Mouse (Mus musculus) limb, embryonic 14.5 days (tissue): ENCODE measurements around the gene Gm28635. TPM values are rescaled to one million over a fixed set of nuclear protein-coding genes. Genes with fewer than 3 reads are reported as not detected.

ENCODE experiments used
- ATAC-seq: fragments of 200-750 bp; cut with Nextera tagmentation; 2 replicates; pipeline ENCODE4 v1.8.0; 2017; ENCODE audit warnings: low read depth, moderate number of reproducible peaks, moderate TSS enrichment; ENCODE audit not compliant: low FRiP score
- DNase-seq: peaks from one replicate; pipeline ENCODE4 v3.0.0-alpha.2; 2015; ENCODE audit warnings: low spot score
- H3K27ac ChIP-seq: fragments of 300-500 bp; sonication (generic); replicated peaks from 2 replicates; pipeline ENCODE4 v1.5.1; 2014; ENCODE audit warnings: low read depth, mild to moderate bottlenecking, low read length, moderate library complexity, mixed read lengths
- H3K27me3 ChIP-seq: fragments of 300-500 bp; sonication (generic); 2 replicates; pipeline ENCODE4 v1.6.1; 2014; ENCODE audit warnings: low read length, mixed read lengths; ENCODE audit not compliant: control insufficient read depth, insufficient read depth
- H3K36me3 ChIP-seq: fragments of 300-500 bp; sonication (generic); 2 replicates; pipeline ENCODE4 v1.6.1; 2014; ENCODE audit warnings: mild to moderate bottlenecking, low read length, moderate library complexity, mixed read lengths; ENCODE audit not compliant: control insufficient read depth, insufficient read depth
- H3K4me1 ChIP-seq: fragments of 300-500 bp; sonication (generic); 2 replicates; pipeline ENCODE4 v1.6.1; 2014; ENCODE audit warnings: antibody characterized with exemption, low read length, mixed read lengths; ENCODE audit not compliant: control insufficient read depth, insufficient read depth
- H3K4me2 ChIP-seq: fragments of 300-500 bp; sonication (generic); replicated peaks from 2 replicates; pipeline ENCODE4 v1.6.1; 2014; ENCODE audit warnings: low read depth, mild to moderate bottlenecking, low read length, moderate library complexity; ENCODE audit not compliant: severe bottlenecking
- H3K4me3 ChIP-seq: fragments of 300-500 bp; sonication (generic); replicated peaks from 2 replicates; pipeline ENCODE4 v1.5.1; 2014; ENCODE audit warnings: low read length
- H3K9ac ChIP-seq: fragments of 300-500 bp; sonication (generic); 2 replicates; pipeline ENCODE4 v1.6.1; 2014; ENCODE audit warnings: mild to moderate bottlenecking, low read depth, low read length, moderate library complexity; ENCODE audit not compliant: severe bottlenecking
- H3K9me3 ChIP-seq: fragments of 300-500 bp; sonication (generic); 2 replicates; pipeline ENCODE4 v1.6.1; 2016; ENCODE audit warnings: low read length; ENCODE audit not compliant: control insufficient read depth
- POLR2A ChIP-seq: fragments of 200-500 bp; IDR thresholded peaks from 2 replicates; pipeline ENCODE4 v1.8.0; 2012; ENCODE audit warnings: inconsistent platforms, mild to moderate bottlenecking, moderate library complexity, borderline replicate concordance; ENCODE audit not compliant: insufficient read depth, insufficient read length; ENCODE audit errors: extremely low read depth
- WGBS: fragments of 180-500 bp; shearing (Covaris S2); extraction: QIAGEN DNeasy Blood & Tissue Kit; methylation state at CpG from one replicate; pipeline ENCODE4 v1.1.7; 2014; 5-methylcytosine and 5-hydroxymethylcytosine counted together
- polyA plus RNA-seq, 2 experiments: library from polyadenylated mRNA; depleted of rRNA in 1 of 2; stranded (reverse) in 1 of 2; unstranded in 1 of 2; fragments of >200 nt; fragmentation: Nextera tagmentation in 1 of 2; extraction: Ambion mirVana in 1 of 2; gene quantifications; 2 replicates each; pipeline versions ENCODE4 v1.2.1 to v1.2.3; 2012 to 2014

The Gm28635 gene
- polyA plus RNA-seq, 2 experiments = not detected

GRCm38 (mm10) chr2:84721182-84721581, 43.3 kb upstream of the Gm28635 start:
- WGBS = 79% methylated on average over 3 of the region's 3 CpGs
- no peaks in the 10 kb centered on the region for H3K27me3 ChIP-seq
- no peak overlapping the region for H3K27ac ChIP-seq
- no peak for ATAC-seq
- no peak overlapping the region for H3K4me2 ChIP-seq
- no peak for TF ChIP-seq POLR2A
- H3K4me1 ChIP-seq = peaks cover 6% of the 10 kb centered on the region; the same call in 1 of the 2 replicates
- no peak for DNase-seq
- H3K9me3 ChIP-seq = no peaks in the 10 kb centered on the region
- peaks cover 22% of the 10 kb centered on the region for H3K36me3 ChIP-seq
- no peak overlapping the region for H3K4me3 ChIP-seq
- H3K9ac ChIP-seq = no peak overlapping the region

DNA sequence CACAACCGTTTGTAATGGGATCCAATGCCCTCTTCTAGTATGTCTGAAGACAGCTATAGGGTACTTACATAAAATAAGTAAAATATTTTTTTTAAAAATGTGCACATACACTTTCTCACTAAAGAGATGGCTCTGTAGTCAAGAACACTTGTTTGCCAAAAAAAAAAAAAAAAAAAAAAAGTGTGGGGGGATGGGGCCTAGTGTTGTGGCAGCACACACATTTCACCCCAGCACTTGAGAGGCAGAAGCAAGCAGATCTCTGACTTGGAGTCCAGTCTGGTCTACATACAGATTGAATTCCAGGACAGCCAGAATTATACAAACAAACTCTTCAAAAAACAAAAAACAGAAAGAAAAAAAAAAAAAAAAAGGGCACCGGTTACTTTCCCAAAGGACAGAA, 42.9 kb upstream of the Gm28635 start:
- Histone ChIP-seq H3K27me3 (no peaks in the 10 kb centered on the region), H3K4me2 (no peak overlapping the region), H3K27ac (no peak overlapping the region), H3K4me3 (no peak overlapping the region), H3K36me3 (peaks cover 20% of the 10 kb centered on the region), H3K4me1 (0 out of 2 replicates have a peak, but pooled peaks cover 3% of the 10 kb centered on the region), H3K9ac (no peak overlapping the region), H3K9me3 (no peaks in the 10 kb centered on the region)
- no peak for TF ChIP-seq POLR2A
- DNase-seq (no peak), ATAC-seq (no peak)
- WGBS = 95% methylated on average over 2 of the region's 2 CpGs

DNA sequence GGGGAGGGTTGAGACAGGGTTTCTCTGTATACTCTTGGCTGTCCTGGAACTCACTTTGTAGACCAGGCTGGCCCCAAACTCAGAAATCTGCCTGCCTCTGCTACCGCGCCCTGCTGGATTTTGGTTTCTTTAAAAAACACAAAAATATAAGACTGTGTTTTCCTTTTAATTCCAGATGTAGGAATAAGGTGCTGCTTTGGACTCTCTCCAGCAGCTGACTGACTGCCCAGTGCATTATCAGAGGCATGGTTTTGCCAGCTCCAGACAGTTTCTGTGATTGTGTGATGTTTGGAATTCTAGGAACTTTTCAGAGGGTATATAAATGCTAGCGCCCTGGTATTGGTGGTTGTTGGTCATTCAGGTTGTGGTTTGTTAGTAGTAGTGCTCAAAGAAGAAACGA, 39.5 kb upstream of the Gm28635 start:
- H3K9ac ChIP-seq = no peak overlapping the region
- no peak overlapping the region for H3K4me2 ChIP-seq
- DNase-seq (no peak), ATAC-seq (no peak)
- H3K27me3 ChIP-seq = no peaks in the 10 kb centered on the region
- TF ChIP-seq POLR2A = no peak
- H3K4me3 ChIP-seq = no peak overlapping the region
- no peaks in the 10 kb centered on the region for H3K9me3 ChIP-seq
- 0 out of 2 replicates have a peak, but pooled peaks cover 5% of the 10 kb centered on the region for H3K36me3 ChIP-seq
- peaks cover 8% of the 10 kb centered on the region; the same call in 1 of the 2 replicates for H3K4me1 ChIP-seq
- no peak overlapping the region for H3K27ac ChIP-seq
- WGBS = 94% methylated on average over 4 of the region's 4 CpGs

DNA sequence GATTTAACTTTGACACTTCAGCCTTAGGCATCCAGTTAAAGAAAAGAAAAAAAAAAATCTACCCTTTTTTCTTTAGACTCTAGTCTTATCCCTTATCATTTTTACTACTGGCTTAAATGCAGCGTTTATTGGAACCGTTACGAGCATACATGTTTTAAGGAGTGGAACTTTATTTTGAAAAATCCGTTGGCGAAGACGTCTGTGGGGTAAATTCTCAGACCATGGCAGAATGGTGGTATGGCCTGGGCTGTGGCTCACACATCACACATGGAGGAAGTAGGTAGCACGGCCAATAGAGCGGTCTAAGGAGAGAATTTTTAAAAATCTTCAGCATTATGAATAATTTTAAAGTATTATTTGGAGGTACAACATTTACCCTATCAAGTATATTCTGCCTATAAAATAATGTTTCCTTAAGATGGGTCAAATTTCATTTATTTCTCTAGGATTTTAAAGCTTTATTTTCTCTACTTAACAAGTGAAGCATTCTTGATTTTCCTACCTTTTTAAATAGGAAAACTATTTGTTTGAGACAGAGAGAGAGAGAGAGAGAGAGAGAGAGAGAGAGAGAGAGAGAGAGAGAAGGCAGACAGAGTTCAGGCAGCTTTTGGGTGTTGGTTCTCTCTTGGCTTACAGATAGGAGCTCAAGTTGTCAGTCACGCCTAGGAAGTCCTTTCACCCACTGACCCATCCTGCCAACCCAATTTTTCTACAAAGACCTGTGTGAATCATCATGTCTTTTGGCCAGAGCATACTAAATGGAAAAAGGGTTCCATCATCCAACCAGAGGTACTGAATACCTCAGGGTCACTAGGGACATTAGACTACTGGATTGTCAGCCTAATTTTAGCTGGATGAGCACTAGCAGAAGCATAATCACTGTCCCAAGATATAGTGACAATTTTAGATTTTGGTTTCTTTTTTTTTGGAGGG, 38.8 kb upstream of the Gm28635 start:
- 0 out of 2 replicates have a peak, but pooled peaks cover 5% of the 10 kb centered on the region for H3K36me3 ChIP-seq
- DNase-seq (no peak), ATAC-seq (no peak)
- H3K9ac ChIP-seq = peak overlapping the region; percentile 92
- H3K9me3 ChIP-seq = no peaks in the 10 kb centered on the region
- H3K4me1 ChIP-seq = peaks cover 8% of the 10 kb centered on the region; the same call in 1 of the 2 replicates
- peak overlapping the region; percentile 82 for H3K4me2 ChIP-seq
- no peaks in the 10 kb centered on the region for H3K27me3 ChIP-seq
- WGBS = 26% methylated on average over 9 of the region's 9 CpGs
- TF ChIP-seq POLR2A = no peak
- H3K27ac ChIP-seq = peak overlapping the region; percentile 92
- peak overlapping the region; percentile 92 for H3K4me3 ChIP-seq

- H3K4me1 ChIP-seq = peaks cover 8% of the 10 kb centered on the region; the same call in 1 of the 2 replicates
- H3K27ac ChIP-seq = peak overlapping the region; percentile 92
- DNase-seq = peak; percentile 98
- no peaks in the 10 kb centered on the region for H3K27me3 ChIP-seq
- peak; percentile 96 for ATAC-seq
- peak overlapping the region; percentile 92 for H3K9ac ChIP-seq
- under 1% methylated on average over 33 of the region's 33 CpGs for WGBS
- peak; percentile 41; the same call in 1 of the 2 replicates for TF ChIP-seq POLR2A
- H3K4me2 ChIP-seq = peak overlapping the region; percentile 82
- peak overlapping the region; percentile 92 for H3K4me3 ChIP-seq
- no peaks in the 10 kb centered on the region for H3K9me3 ChIP-seq
- H3K36me3 ChIP-seq = peaks cover 2% of the 10 kb centered on the region
Observed at GRCm38 (mm10) chr2:84715562-84716361, 37.9 kb upstream of the Gm28635 start.
